Mouse (Mus musculus) forebrain, embryonic 16.5 days (tissue): ENCODE results near the gene Vps54. TPM values are rescaled to one million over a fixed set of nuclear protein-coding genes. Genes with fewer than 3 reads are reported as not detected.
"Not testable (repeated sequence)": the region's sequence is repeated elsewhere in the genome, so short reads cannot be mapped to it uniquely, and the experiment has no call there.

Experiments used
- ATAC-seq: fragments of 200-750 bp; cut with Nextera tagmentation; 2 replicates; pipeline ENCODE4 v1.8.0; 2017; ENCODE audit warnings: mild to moderate bottlenecking, moderate library complexity
- H3K27ac ChIP-seq: fragments of 300-500 bp; sonication (generic); 2 replicates; pipeline ENCODE4 v1.5.1; 2014; ENCODE audit warnings: low read length, control low read depth
- H3K27me3 ChIP-seq: fragments of 300-500 bp; sonication (generic); replicated peaks from 2 replicates; pipeline ENCODE4 v1.6.1; 2014; ENCODE audit warnings: low read length; ENCODE audit not compliant: control insufficient read depth, insufficient read depth
- H3K36me3 ChIP-seq: fragments of 300-500 bp; sonication (generic); 2 replicates; pipeline ENCODE4 v1.6.1; 2014; ENCODE audit not compliant: control insufficient read depth, insufficient read depth
- H3K4me1 ChIP-seq: fragments of 300-500 bp; sonication (generic); replicated peaks from 2 replicates; pipeline ENCODE4 v1.6.1; 2014; ENCODE audit warnings: low read length; ENCODE audit not compliant: control insufficient read depth, insufficient read depth
- H3K4me2 ChIP-seq: fragments of 300-500 bp; sonication (generic); 2 replicates; pipeline ENCODE4 v1.6.1; 2014; ENCODE audit warnings: mild to moderate bottlenecking, low read length, control low read depth
- H3K4me3 ChIP-seq: fragments of 300-500 bp; sonication (generic); replicated peaks from 2 replicates; pipeline ENCODE4 v1.5.1; 2014; ENCODE audit warnings: mild to moderate bottlenecking, low read length, control low read depth
- H3K9ac ChIP-seq: fragments of 300-500 bp; sonication (generic); replicated peaks from 2 replicates; pipeline ENCODE4 v1.6.1; 2014; ENCODE audit warnings: low read depth, low read length, control low read depth
- H3K9me3 ChIP-seq: fragments of 300-500 bp; sonication (generic); 2 replicates; pipeline ENCODE4 v1.6.1; 2016; ENCODE audit warnings: low read length; ENCODE audit not compliant: control insufficient read depth
- WGBS: fragments of 180-500 bp; shearing (Covaris S2); extraction: QIAGEN DNeasy Blood & Tissue Kit; methylation state at CpG from one replicate; pipeline ENCODE4 v1.1.7; 2014; 5-methylcytosine and 5-hydroxymethylcytosine counted together
- polyA plus RNA-seq: library from polyadenylated mRNA; unstranded; fragments of >200 nt; fragmentation: Nextera tagmentation; extraction: Ambion mirVana; gene quantifications from 2 replicates; pipeline ENCODE4 v1.2.1, GENCODE M21; 2015

The Vps54 gene
- polyA plus RNA-seq, 1 experiment from 2014 or later, result 11.1 TPM

DNA sequence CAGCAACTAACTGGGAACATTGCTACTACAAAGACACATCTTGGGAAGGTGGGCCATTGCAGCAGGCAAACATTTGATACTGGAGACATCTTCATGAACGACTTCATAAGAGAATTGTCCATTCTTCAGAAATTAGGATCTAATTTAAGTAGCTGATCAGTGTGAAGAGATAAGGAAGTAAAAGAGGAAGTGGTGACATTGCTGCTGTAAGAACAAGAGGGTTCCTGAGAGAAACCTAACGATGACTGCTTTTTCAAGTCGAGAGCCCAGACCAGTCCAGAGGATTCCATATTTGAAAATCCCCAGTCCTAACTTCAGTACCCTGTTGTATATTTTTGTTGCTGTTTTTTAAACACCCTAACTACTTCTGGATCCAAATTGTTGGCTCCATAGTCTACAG lies 26.3 kb downstream of the Vps54 start:
- Histone ChIP-seq H3K4me2 (no peak overlapping the region), H3K27me3 (no peaks in the 10 kb centered on the region), H3K36me3 (peaks cover 4% of the 10 kb centered on the region; the same call in 1 of the 2 replicates), H3K9me3 (peaks cover 2% of the 10 kb centered on the region), H3K27ac (no peak overlapping the region), H3K4me1 (no peaks in the 10 kb centered on the region), H3K9ac (no peak overlapping the region), H3K4me3 (no peak overlapping the region)
- ATAC-seq, result no peak
- WGBS, result 91% methylated on average over 3 of the region's 3 CpGs

DNA sequence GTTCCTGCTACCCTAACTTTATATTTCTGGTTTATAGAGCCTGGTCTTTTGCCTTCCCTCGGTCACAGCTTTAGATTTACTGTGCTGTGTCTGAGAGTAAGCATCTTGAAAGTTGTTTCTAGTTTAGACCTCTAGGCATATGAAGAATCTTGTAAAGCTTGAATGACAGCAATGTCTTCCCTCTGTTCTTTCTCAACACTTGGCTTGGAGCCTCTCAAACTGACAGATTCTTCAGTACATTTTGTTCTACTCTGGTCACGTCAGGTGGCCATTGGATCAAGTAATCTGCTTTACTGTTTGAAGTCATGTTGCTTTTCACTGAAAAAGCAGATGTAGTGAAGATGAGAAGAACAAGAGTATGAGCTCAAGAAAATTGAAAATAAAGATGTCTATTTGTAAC lies 37.1 kb downstream of the Vps54 start:
- Histone ChIP-seq H3K4me2 (no peak overlapping the region), H3K27ac (no peak overlapping the region), H3K36me3 (no peaks in the 10 kb centered on the region), H3K4me1 (no peaks in the 10 kb centered on the region), H3K4me3 (no peak overlapping the region), H3K9ac (no peak overlapping the region), H3K27me3 (no peaks in the 10 kb centered on the region), H3K9me3 (no peaks in the 10 kb centered on the region)
- ATAC-seq, result no peak
- WGBS, result 94% methylated on average over 2 of the region's 2 CpGs

DNA sequence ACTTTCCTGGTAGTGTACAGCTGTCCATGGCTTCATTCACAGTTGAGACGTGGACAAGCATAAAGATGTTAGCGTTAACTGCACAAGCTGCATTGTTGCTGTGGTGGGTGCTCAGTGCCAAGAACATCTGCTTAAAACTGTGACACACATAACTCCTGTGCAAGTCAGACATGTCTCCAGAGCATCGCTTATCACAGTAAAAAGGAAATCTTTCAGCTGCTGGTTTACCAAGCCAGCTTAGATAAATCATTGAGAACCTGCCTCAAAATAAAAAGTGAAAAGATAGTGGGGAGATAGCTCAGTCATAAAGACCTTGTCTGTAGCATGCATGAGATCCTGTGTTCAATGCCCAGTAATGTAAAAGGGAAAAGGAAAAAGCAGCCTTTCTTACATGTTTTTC lies 47.3 kb downstream of the Vps54 start:
- no peak overlapping the region for H3K4me3 ChIP-seq
- H3K27me3 ChIP-seq, result no peaks in the 10 kb centered on the region
- no peak for ATAC-seq
- 87% methylated on average over 3 of the region's 3 CpGs for WGBS
- no peak overlapping the region for H3K27ac ChIP-seq
- H3K4me2 ChIP-seq, result no peak overlapping the region
- no peaks in the 10 kb centered on the region for H3K9me3 ChIP-seq
- no peak overlapping the region for H3K9ac ChIP-seq
- H3K36me3 ChIP-seq, result no peaks in the 10 kb centered on the region
- no peaks in the 10 kb centered on the region for H3K4me1 ChIP-seq

DNA sequence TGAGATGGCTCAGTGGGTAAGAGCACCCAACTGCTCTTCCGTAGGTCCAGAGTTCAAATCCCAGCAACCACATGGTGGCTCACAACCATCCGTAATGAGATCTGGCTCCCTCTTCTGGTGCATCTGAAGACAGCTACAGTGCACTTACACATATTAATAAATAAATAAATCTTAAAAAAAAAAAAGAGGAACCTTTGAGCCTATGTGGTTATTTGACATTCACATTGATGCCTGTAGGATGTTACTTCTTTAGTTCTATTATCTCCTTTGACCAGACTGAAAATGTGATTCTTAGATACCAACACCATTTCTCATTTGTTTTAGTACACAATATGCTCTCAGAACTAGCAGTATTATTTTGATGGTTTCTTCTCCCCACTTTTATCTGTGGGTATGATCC lies 49.1 kb downstream of the Vps54 start:
- WGBS, result 93% methylated on average over 2 of the region's 2 CpGs

DNA sequence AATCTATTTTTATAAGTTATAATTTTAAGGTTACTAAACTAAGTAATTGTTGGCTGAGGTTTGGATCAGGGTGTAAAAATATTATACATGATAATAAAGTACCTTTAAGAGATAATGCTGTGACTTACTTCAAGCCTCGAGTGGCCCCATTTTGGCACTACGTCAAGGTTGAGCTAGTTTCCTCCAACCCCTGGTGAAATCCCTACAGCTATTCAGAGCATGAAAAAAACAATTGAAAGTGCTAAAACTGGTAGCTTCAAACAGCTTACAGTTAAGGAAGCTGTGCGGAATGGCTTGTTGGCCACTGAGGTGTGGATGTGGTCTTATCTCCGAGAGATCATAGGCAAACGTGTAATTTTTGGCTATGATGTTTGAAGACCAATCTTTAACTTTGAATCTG lies 56.4 kb downstream of the Vps54 start:
- H3K4me3 ChIP-seq, result no peak overlapping the region
- no peak overlapping the region for H3K9ac ChIP-seq
- H3K27me3 ChIP-seq, result no peaks in the 10 kb centered on the region
- no peak overlapping the region for H3K4me2 ChIP-seq
- no peak for ATAC-seq
- 86% methylated on average over 5 of the region's 5 CpGs for WGBS
- H3K27ac ChIP-seq, result no peak overlapping the region
- no peaks in the 10 kb centered on the region for H3K4me1 ChIP-seq
- no peaks in the 10 kb centered on the region for H3K9me3 ChIP-seq
- peaks cover 5% of the 10 kb centered on the region for H3K36me3 ChIP-seq

More for the DNA sequence above, 49.1 kb downstream of the Vps54 start:
- not testable (repeated sequence) for H3K9me3 ChIP-seq, H3K27ac ChIP-seq, H3K9ac ChIP-seq, H3K4me3 ChIP-seq, H3K4me2 ChIP-seq, H3K36me3 ChIP-seq, ATAC-seq, H3K4me1 ChIP-seq, H3K27me3 ChIP-seq

DNA sequence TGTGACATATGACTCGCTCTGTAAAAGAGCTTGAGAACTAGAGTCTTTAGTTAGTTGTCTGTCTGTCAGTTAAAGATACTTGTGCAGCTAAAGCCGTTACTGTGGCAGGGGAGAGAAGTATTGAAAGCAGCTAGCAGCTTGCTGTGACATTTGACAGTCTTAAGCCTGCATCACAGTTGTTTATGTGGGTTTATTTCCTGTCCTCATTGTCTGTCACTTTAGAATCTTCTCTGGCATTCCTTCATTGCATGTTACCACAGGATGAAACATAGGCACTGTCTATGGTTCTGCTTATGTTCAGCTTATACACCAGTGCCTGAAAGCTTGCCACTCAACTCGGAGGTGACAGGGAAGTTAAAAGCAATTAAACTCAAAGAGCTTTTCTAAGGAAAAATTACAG lies 64.5 kb downstream of the Vps54 start:
- 63% methylated on average over 3 of the region's 3 CpGs for WGBS

DNA sequence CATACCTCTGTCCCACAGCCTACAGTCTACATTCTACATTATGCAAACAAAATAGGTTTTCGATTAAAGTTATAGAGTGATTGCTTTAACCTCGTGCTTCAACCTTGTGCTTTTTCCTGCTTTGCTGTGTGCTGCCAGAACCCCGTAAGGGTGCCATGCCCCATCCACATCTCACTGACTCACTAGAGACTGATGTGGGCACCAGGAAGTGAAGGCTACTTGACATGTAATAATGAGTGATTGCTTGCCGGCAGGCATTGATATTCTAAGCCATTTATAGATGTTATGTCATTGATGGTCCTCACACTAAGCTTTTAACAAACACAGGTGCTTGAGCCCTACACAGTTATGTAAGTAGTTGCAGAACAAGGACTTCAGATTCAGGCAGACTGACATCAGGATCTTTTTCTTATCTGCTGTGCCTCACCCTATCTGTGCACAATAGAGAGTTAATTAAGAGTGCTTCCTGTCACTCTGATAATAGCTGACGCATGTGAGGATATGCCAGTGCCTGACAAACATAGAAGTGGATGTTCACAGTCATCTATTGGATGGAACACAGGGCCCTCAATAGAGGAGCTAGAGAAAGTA lies 68.1 kb downstream of the Vps54 start:
- no peak for ATAC-seq
- WGBS, result 85% methylated on average over 5 of the region's 5 CpGs
- Histone ChIP-seq H3K9ac (no peak overlapping the region), H3K36me3 (no peaks in the 10 kb centered on the region; the same call in 1 of the 2 replicates), H3K27ac (no peak overlapping the region), H3K9me3 (no peaks in the 10 kb centered on the region), H3K4me3 (no peak overlapping the region), H3K27me3 (no peaks in the 10 kb centered on the region), H3K4me1 (no peaks in the 10 kb centered on the region), H3K4me2 (no peak overlapping the region)

More for the DNA sequence above, 64.5 kb downstream of the Vps54 start:
- Histone ChIP-seq H3K27ac (no peak overlapping the region), H3K9me3 (no peaks in the 10 kb centered on the region), H3K36me3 (peaks cover 5% of the 10 kb centered on the region), H3K4me2 (no peak overlapping the region), H3K27me3 (no peaks in the 10 kb centered on the region), H3K4me1 (no peaks in the 10 kb centered on the region), H3K9ac (no peak overlapping the region), H3K4me3 (no peak overlapping the region)
- ATAC-seq, result no peak

DNA sequence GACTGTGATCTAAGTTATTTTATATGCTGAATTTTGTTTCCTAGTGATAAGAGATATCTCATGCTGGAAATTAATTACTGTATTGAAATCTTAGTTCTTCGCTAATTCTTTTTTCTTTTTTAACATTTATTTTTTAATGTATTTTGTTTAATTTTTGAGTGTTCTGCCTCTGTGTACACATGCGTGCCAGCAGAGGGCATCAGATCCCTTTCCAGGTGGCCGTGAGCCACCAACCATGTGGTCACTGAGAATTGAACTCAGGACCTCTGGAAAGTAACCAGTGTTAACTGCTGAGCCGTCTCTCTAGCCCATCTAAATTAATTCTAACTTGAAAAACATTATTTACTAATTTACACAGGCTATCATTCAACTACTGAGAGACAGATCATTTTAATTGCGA lies 69.0 kb downstream of the Vps54 start:
- Histone ChIP-seq H3K9ac (no peak overlapping the region), H3K27ac (no peak overlapping the region), H3K4me1 (no peaks in the 10 kb centered on the region), H3K4me3 (no peak overlapping the region), H3K27me3 (no peaks in the 10 kb centered on the region), H3K9me3 (no peaks in the 10 kb centered on the region), H3K36me3 (no peaks in the 10 kb centered on the region), H3K4me2 (no peak overlapping the region)
- ATAC-seq, result no peak
- 77% methylated on average over 5 of the region's 5 CpGs for WGBS

DNA sequence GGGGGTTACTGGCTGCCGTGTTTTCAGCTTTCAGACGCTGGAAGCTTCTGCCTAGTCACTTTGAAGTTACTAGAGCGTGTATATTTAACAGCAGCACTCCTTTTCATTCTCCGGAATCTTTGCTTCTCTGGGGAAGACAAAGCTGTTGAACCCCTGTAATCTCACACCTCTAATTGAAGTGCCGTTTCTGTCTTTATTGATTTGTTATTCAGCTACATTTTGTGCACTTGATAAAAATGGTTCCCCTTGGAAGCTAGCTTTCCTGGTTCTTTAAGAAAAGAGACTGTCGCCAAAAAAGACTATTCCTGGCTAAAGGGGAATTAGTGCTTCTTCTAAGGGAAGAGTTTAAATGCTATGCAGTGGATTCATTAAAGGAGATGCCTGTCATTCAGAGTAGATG lies 70.4 kb downstream of the Vps54 start:
- Histone ChIP-seq H3K36me3 (no peaks in the 10 kb centered on the region; the same call in 1 of the 2 replicates), H3K4me2 (no peak overlapping the region), H3K4me3 (no peak overlapping the region), H3K9me3 (no peaks in the 10 kb centered on the region), H3K4me1 (no peaks in the 10 kb centered on the region), H3K27ac (no peak overlapping the region), H3K9ac (no peak overlapping the region), H3K27me3 (no peaks in the 10 kb centered on the region)
- no peak for ATAC-seq
- WGBS, result 18% methylated on average over 6 of the region's 6 CpGs
